Mouse (Mus musculus): ENCODE results near the gene Sp9. TPM values are rescaled to one million over a fixed set of nuclear protein-coding genes. Genes with fewer than 3 reads are reported as not detected.

Gene Sp9
- 1.2 and 1.4 TPM in 2 replicates for polyA plus RNA-seq (2021; fragmentation: Nextera tagmentation)
- long read RNA-seq, experiment 1, full-length matches to known transcripts: 1 of 4 reads
- long read RNA-seq, experiment 1, partial matches to known transcripts: 0 of 4 reads
- long read RNA-seq, experiment 1, other reads (novel, unspliced or antisense): 3 of 4 reads
- long read RNA-seq, experiment 2, full-length matches to known transcripts: 12 of 14 reads
- long read RNA-seq, experiment 2, partial matches to known transcripts: 1 of 14 reads
- long read RNA-seq, experiment 2, other reads (novel, unspliced or antisense): 1 of 14 reads

DNA sequence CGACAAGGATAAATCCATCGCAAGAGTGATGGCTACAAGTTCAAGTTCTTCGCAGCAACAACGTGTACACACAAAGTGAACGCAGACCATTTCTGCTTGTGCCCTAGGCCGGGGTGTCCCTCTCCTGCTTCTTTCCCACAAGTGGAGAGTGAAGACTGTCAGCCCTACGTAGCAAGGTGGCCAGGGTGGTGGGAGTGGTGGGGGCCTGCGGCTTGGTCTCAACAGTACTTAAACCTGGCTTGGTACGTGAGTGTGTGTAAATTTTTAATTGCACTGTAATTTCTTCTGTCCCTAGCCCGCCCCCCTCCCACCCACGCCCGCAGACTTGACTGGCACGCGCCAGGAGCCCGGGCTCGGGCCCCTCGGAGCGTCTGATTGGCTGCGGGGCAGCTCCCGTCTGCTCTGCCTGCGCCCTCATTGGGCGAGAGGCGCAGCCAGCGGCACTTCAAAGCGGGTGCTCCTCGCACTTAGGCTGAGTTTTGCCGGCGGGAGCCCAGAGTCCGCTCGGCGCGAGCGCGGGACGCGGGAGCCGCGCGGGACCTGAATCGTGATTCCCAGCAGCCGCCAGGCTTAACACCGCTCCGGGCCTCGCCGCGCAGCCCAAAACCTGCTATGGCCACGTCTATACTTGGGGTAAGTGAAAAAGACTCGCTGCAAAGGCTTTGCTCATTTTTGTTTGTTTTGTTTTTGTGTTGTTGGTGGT is at the start of gene Sp9:
Gene Sp9 (plus strand): TSS at position 467 of the 703 bp plus-strand sequence.

GRCm38 (mm10) chr2:73312152-73313116 is 40.7 kb downstream of the Sp9 start, which contains the start of the genes Scrn3 and Cir1:
TSS of gene Scrn3 (plus strand) at chr2:73312601.
TSS of gene Cir1 (minus strand) at chr2:73312701.

Other genes with a start within 250 kb of the Sp9 start
- gene Ola1, start 53.0 kb upstream of the Sp9 start, polyA plus RNA-seq (2021; fragmentation: Nextera tagmentation): 186 and 198 TPM in 2 replicates
- gene Scrn3, start 40.7 kb downstream of the Sp9 start, polyA plus RNA-seq (2021; fragmentation: Nextera tagmentation): 13.6 and 18.8 TPM in 2 replicates
- gene Cir1, start 40.8 kb downstream of the Sp9 start, polyA plus RNA-seq (2021; fragmentation: Nextera tagmentation): 28.7 and 30.5 TPM in 2 replicates
- gene Gpr155, start 114.6 kb downstream of the Sp9 start, polyA plus RNA-seq (2021; fragmentation: Nextera tagmentation): 8.4 and 12.8 TPM in 2 replicates

Measured in layer of hippocampus, adult 6 months (tissue).